Mouse (Mus musculus) embryonic facial prominence, embryonic 11.5 days (tissue): ENCODE data around the gene Gpr146. TPM values are rescaled to one million over a fixed set of nuclear protein-coding genes. Genes with fewer than 3 reads are reported as not detected.

Source experiments
- ATAC-seq: fragments of 200-750 bp; cut with Nextera tagmentation; replicated peaks from 2 replicates; pipeline ENCODE4 v1.8.0; 2017; ENCODE audit warnings: low read depth; ENCODE audit not compliant: insufficient number of reproducible peaks, low FRiP score, low TSS enrichment
- DNase-seq: peaks from one replicate; pipeline ENCODE4 v3.0.0-alpha.2; 2015; ENCODE audit warnings: low spot score
- H3K27ac ChIP-seq: fragments of 300-500 bp; sonication (generic); replicated peaks from 2 replicates; pipeline ENCODE4 v1.5.1; 2014; ENCODE audit warnings: mild to moderate bottlenecking, low read depth, low read length, control low read depth
- H3K27me3 ChIP-seq: fragments of 300-500 bp; sonication (generic); 2 replicates; pipeline ENCODE4 v1.6.1; 2014; ENCODE audit warnings: mild to moderate bottlenecking, low read length, moderate library complexity, mixed read lengths; ENCODE audit not compliant: control insufficient read depth, insufficient read depth
- H3K36me3 ChIP-seq: fragments of 300-500 bp; sonication (generic); replicated peaks from 2 replicates; pipeline ENCODE4 v1.6.1; 2014; ENCODE audit warnings: low read depth, mild to moderate bottlenecking, low read length, moderate library complexity, mixed read lengths; ENCODE audit not compliant: control insufficient read depth, insufficient read depth
- H3K4me1 ChIP-seq: fragments of 300-500 bp; sonication (generic); 2 replicates; pipeline ENCODE4 v1.6.1; 2014; ENCODE audit warnings: low read length, mixed read lengths; ENCODE audit not compliant: control insufficient read depth, insufficient read depth
- H3K4me2 ChIP-seq: fragments of 300-500 bp; sonication (generic); 2 replicates; pipeline ENCODE4 v1.6.1; 2014; ENCODE audit warnings: low read depth, mild to moderate bottlenecking, control low read depth, low read length, moderate library complexity
- H3K4me3 ChIP-seq: fragments of 300-500 bp; sonication (generic); 2 replicates; pipeline ENCODE4 v1.5.1; 2014; ENCODE audit warnings: low read depth, low read length, control low read depth
- H3K9ac ChIP-seq: fragments of 300-500 bp; sonication (generic); replicated peaks from 2 replicates; pipeline ENCODE4 v1.6.1; 2014; ENCODE audit warnings: mild to moderate bottlenecking, control low read depth, low read length
- H3K9me3 ChIP-seq: fragments of 300-500 bp; sonication (generic); replicated peaks from 2 replicates; pipeline ENCODE4 v1.6.1; 2016; ENCODE audit warnings: mild to moderate bottlenecking, low read length, inconsistent platforms, mixed read lengths; ENCODE audit not compliant: control insufficient read depth
- WGBS: fragments of 180-500 bp; shearing (Covaris S2); extraction: QIAGEN DNeasy Blood & Tissue Kit; methylation state at CpG from one replicate; pipeline ENCODE4 v1.1.7; 2014; 5-methylcytosine and 5-hydroxymethylcytosine counted together
- polyA plus RNA-seq: library from polyadenylated mRNA; unstranded; fragments of >200 nt; fragmentation: Nextera tagmentation; extraction: Ambion mirVana; gene quantifications from 2 replicates; pipeline ENCODE4 v1.2.1, GENCODE M21; 2014

The Gpr146 gene
- polyA plus RNA-seq, 1 experiment from 2014 or later, result 1.7 TPM

DNA sequence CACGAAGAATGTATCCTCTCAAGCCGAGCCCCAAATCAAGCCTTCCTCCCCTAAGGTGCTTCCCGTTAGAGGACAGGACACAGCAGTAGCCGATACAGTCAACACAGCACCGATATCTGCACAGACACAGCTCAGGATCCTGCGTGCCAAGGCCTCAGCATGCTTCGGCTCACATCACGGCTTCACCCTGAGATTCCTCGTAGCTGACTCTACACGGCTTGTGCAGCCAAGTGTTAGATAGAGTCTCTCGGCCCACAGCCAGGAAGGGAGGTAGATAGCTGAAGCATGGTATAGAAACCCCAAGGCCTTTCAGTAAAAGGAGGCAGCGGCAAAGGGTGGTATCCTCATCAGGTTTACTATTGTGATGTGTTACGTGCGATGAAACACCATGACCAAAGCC lies 22.5 kb downstream of the Gpr146 start:
- DNase-seq, result no peak
- no peak for ATAC-seq
- no peaks in the 10 kb centered on the region for H3K36me3 ChIP-seq
- H3K4me1 ChIP-seq, result no peaks in the 10 kb centered on the region
- WGBS, result 89% methylated on average over 14 of the region's 14 CpGs
- no peaks in the 10 kb centered on the region for H3K27me3 ChIP-seq
- H3K4me2 ChIP-seq, result no peak overlapping the region
- no peak overlapping the region for H3K4me3 ChIP-seq
- H3K9me3 ChIP-seq, result no peaks in the 10 kb centered on the region
- no peak overlapping the region for H3K27ac ChIP-seq
- no peak overlapping the region for H3K9ac ChIP-seq

DNA sequence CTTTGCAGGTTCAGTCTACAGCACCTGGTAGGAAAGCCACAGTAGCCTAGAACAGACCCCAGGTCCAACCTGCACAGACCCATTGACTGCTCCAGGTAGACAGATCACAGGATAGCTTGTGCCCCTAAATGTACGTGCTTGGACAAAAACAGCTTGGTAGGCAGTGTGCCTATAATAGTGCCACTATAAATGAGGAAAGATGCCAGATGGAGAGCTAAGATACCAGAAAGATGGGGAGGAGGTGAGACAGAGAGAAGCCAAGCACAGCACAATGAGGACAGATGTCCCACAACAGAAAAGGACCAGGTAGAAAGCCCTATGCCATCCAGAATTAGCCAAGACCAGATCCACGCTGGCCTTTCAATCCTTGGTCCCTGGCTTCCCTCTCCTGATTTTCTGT lies 24.6 kb downstream of the Gpr146 start:
- Histone ChIP-seq H3K27ac (no peak overlapping the region), H3K4me2 (no peak overlapping the region), H3K36me3 (no peaks in the 10 kb centered on the region), H3K27me3 (no peaks in the 10 kb centered on the region), H3K9me3 (no peaks in the 10 kb centered on the region), H3K9ac (no peak overlapping the region), H3K4me1 (no peaks in the 10 kb centered on the region; the same call in 1 of the 2 replicates), H3K4me3 (no peak overlapping the region)
- WGBS, result 94% methylated on average over 2 of the region's 2 CpGs
- ATAC-seq, result no peak
- DNase-seq, result no peak

DNA sequence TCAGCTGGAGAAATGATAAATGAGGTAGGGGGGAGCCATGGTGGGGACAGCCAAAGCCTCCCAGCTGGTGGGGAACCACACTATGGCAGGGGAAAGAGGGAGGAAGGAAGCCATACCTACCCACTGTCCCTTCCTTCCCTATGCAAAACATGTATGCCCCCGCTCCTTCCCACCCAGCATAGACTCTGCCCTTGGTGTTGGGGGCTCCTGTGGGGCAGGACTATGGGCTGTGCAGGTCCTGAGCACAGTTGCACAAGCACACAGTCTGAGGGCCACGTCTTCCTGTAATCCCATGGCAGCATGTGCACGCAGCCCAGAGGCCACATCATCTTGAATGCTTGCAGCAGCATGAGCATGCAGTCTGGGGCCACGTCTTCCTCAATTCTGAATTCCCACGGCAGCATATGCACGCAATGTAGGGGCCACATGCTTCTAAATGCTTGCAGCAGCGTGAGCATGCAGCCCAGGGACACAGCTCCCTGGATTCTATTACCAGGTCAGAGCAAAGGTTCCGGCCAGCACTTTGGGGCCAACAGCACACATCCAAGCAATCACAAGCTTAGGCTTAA lies 26.3 kb downstream of the Gpr146 start:
- Histone ChIP-seq H3K9ac (no peak overlapping the region), H3K27ac (no peak overlapping the region)
- WGBS, result 75% methylated on average over 8 of the region's 8 CpGs

DNA sequence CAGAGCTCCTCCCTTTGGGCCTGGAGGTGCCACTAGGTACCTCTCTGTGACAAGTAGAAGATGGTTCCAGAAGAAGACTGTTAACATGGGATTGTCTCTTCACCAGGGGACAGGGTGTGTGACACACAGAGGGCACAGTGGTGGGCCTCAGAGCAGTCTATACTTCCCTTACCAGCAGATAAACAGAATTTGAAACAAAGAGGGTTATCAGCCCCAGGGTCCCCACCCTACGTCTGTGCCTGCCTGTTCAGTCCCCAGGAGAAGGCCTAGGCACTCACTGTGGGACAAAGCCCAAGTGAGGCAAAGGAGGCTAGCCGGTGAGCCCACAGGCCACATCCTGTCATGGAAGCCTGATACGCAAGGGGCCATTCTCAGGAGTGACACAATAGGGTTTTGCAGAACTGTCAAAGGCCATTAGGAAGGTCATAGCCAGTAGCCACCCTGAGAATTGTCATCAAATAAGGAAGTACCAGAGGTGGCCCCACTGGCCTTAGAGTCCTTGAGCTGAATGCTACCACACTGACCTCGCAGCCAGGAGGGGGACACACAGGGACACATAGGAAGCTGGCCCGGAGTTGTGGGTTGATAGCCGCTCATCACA lies 27.4 kb downstream of the Gpr146 start, which contains the start of gene C130050O18Rik:
Gene C130050O18Rik (plus strand): TSS at position 480 of the 601 bp plus-strand sequence.
- Histone ChIP-seq H3K27me3 (no peaks in the 10 kb centered on the region), H3K36me3 (no peaks in the 10 kb centered on the region), H3K9ac (no peak within 1 kb of the TSS), H3K27ac (no peak within 1 kb of the TSS), H3K4me2 (no peak within 1 kb of the TSS), H3K4me3 (no peak within 1 kb of the TSS), H3K9me3 (no peaks in the 10 kb centered on the region), H3K4me1 (no peaks in the 10 kb centered on the region; the same call in 1 of the 2 replicates)
- ATAC-seq, result no peak
- WGBS, result 60% methylated on average over 6 of the region's 6 CpGs
- DNase-seq, result no peak

More for the DNA sequence above, 26.3 kb downstream of the Gpr146 start:
- Histone ChIP-seq H3K4me3 (no peak overlapping the region), H3K4me2 (no peak overlapping the region), H3K36me3 (no peaks in the 10 kb centered on the region), H3K27me3 (no peaks in the 10 kb centered on the region), H3K4me1 (no peaks in the 10 kb centered on the region; the same call in 1 of the 2 replicates), H3K9me3 (no peaks in the 10 kb centered on the region)
- no peak for ATAC-seq
- no peak for DNase-seq

DNA sequence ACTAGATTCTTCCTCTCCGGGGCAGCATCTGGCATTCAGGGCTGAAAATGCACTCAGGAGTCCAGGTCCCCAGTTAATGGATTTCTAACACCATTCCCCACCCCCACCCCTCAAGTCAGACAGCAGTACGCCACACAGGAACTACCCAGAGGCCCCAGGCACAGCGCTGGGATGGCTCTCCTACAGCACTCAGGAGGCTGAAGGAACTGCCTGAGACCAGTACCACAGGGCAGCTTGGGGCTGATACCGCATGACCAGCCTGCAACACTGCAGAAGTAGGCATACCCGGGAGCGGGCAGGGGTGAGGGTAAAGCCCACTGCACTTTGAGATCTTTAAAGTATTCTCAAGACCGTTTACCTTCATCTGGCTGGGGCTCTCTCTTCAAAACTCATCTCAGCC lies 28.0 kb downstream of the Gpr146 start:
- Histone ChIP-seq H3K27ac (no peak overlapping the region), H3K4me1 (no peaks in the 10 kb centered on the region; the same call in 1 of the 2 replicates), H3K9ac (no peak overlapping the region), H3K36me3 (no peaks in the 10 kb centered on the region), H3K4me3 (no peak overlapping the region), H3K27me3 (no peaks in the 10 kb centered on the region), H3K4me2 (no peak overlapping the region), H3K9me3 (no peaks in the 10 kb centered on the region)
- WGBS, result 71% methylated on average over 7 of the region's 7 CpGs
- DNase-seq, result no peak
- 0 out of 2 replicates have a peak, but pooled peaks have one; percentile 29 for ATAC-seq

DNA sequence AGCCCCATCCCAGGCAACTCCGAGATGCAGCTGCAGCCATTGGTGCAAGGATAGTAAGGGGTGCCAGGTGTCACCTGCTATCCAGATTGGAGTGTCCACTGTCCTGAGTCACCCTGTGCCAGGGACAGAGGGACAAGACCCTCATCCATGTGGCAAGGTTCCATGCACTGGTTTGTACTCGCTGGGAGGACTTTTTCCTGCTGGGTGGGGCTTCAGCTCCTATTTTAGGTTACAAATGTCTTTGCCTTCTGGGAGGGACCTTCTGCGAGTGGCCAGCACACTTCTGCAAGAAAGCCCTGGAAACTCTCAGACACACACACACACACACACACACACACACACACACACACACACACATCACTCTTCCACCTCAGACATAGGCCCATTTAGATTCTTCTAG lies 28.5 kb downstream of the Gpr146 start:
- Histone ChIP-seq H3K4me1 (no peaks in the 10 kb centered on the region; the same call in 1 of the 2 replicates), H3K9ac (no peak overlapping the region), H3K9me3 (no peaks in the 10 kb centered on the region), H3K4me2 (no peak overlapping the region), H3K4me3 (no peak overlapping the region), H3K27me3 (no peaks in the 10 kb centered on the region), H3K27ac (no peak overlapping the region), H3K36me3 (no peaks in the 10 kb centered on the region)
- 85% methylated on average over 3 of the region's 3 CpGs for WGBS
- DNase-seq (no peak), ATAC-seq (0 out of 2 replicates have a peak, but pooled peaks have one; percentile 10)

DNA sequence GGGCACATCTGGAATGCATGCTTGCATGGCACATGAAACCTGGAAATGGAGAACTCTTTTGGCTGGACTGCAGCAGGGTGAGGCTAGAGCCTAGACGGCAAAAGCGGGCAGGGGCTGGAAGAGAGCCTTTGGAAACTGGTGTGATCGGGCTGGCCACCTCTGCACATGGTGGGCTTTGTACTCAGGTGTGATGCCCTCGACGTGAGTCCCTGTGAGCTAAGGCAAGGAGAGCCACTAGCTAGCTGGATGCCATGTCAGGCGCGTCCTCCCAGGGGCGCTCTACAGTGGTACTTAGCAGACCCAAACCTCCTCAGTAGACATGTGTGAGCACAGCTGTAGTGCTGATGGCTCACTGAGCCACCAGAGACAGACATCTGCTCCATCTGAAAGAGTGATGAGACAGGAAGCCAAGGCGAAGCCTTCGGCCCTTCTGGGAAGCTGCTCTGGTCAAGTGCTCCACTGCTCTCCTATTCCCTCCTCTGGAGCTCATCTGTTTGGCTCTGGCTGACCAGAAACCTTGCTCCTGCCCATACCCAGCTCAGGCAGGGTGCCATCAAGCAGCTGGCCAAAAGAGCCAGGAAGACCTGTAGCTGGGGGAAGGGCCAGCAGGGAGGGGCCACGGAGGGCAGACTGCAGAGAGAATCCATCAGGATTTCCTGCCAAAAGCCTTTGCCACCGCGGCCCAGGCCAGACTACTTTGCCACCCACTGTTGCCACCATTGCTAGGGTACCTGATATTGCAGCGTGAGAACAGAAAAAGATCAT lies 29.8 kb downstream of the Gpr146 start:
- no peaks in the 10 kb centered on the region; the same call in 1 of the 2 replicates for H3K4me1 ChIP-seq
- no peak for DNase-seq

DNA sequence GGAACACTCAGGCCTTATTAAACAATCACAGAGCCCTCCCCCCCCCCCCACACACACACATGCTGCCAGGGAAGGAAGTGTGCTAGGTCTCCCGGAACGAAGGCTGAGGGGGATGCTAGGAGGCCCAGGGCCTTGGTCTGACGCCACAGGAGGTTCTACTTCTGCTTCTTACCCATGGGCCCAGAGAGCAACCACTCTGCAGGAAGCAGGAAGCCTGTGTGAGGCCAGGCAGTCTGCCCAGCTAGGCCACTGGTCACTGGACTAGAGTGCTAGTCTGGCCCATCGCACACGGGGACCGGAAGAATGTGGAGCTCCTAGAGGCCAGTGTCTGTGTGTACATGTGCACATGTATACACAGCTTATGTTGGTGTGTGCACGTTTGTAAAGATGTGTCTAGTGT lies 31.0 kb downstream of the Gpr146 start:
- ATAC-seq (no peak), DNase-seq (no peak)
- Histone ChIP-seq H3K9ac (no peak overlapping the region), H3K36me3 (no peaks in the 10 kb centered on the region), H3K27ac (no peak overlapping the region), H3K27me3 (no peaks in the 10 kb centered on the region), H3K9me3 (no peaks in the 10 kb centered on the region), H3K4me2 (no peak overlapping the region), H3K4me1 (no peaks in the 10 kb centered on the region; the same call in 1 of the 2 replicates), H3K4me3 (no peak overlapping the region)
- WGBS, result 84% methylated on average over 7 of the region's 7 CpGs

More for the DNA sequence above, 29.8 kb downstream of the Gpr146 start:
- H3K9me3 ChIP-seq, result no peaks in the 10 kb centered on the region
- no peaks in the 10 kb centered on the region for H3K27me3 ChIP-seq
- no peak overlapping the region for H3K27ac ChIP-seq
- H3K4me2 ChIP-seq, result no peak overlapping the region
- 81% methylated on average over 14 of the region's 14 CpGs for WGBS
- no peaks in the 10 kb centered on the region for H3K36me3 ChIP-seq
- ATAC-seq, result no peak
- no peak overlapping the region for H3K4me3 ChIP-seq
- no peak overlapping the region for H3K9ac ChIP-seq
